Mouse (Mus musculus): Measurements from ENCODE around the gene Per1. TPM values are rescaled to one million over a fixed set of nuclear protein-coding genes. Genes with fewer than 3 reads are reported as not detected.

Gene Per1
- polyA plus RNA-seq, 1 experiment = 4.5 TPM

DNA sequence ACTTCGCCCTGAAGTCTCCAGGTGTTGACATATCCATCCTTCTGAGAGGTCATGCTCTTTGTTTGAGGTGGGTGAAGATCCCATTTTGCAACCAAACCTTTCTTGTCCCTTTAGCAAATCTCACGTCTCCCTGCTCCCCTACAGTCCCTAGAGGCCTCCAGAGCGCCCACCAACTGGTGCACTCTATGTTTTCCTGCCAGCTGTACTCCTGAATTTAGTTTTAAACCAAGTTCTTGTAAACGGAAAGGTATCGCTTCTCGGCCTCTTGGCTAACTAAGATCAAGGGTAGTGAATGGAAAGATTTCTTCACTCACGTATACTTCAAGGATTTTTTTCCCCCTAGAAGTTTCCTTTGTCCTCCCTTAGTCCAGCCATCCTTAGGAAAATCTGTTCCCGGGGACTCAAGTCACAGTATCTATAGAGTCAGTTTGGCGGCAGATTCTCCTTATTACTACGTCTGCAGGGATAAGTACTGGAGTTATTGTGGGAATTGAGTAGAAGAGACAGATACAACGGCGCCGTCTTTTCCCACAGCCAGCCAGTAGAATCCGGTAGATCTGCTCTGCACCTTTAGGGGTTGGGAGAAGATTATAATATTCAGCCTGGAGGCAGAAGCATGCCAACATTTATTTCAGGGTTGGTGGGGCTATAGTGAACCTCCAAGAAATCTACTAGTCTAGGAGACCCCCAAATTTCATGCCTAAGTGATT is 24.6 kb downstream of the Per1 start:
- TF ChIP-seq MYOD1 (IDR thresholded peaks at IDR 0.05; ENCODE audit: control insufficient read depth, insufficient read length, low read depth) = no peak
- TF ChIP-seq USF1 (IDR thresholded peaks at IDR 0.05; ENCODE audit: low read depth) = no peak
- TF ChIP-seq MYOG (IDR thresholded peaks at IDR 0.05; ENCODE audit: control insufficient read depth, extremely low read depth, insufficient read length) = no peak
- no peak overlapping the region for H3ac ChIP-seq (ENCODE audit: control insufficient read depth, insufficient read length, low read depth)
- no peaks in the 10 kb centered on the region for H3K79me2 ChIP-seq (ENCODE audit: control insufficient read depth, insufficient read depth)
- no peak overlapping the region for H3K4me3 ChIP-seq (ENCODE audit: insufficient read depth, poor library complexity, severe bottlenecking)
- no peaks in the 10 kb centered on the region for H3K36me3 ChIP-seq (ENCODE audit: control insufficient read depth, insufficient read depth)
- no peaks in the 10 kb centered on the region for H3K79me3 ChIP-seq (ENCODE audit: low read depth)
- no peaks in the 10 kb centered on the region for H3K27me3 ChIP-seq (ENCODE audit: control insufficient read depth, insufficient read depth, insufficient read length)

- TF ChIP-seq MYOD1 (IDR thresholded peaks at IDR 0.05; ENCODE audit: control insufficient read depth, insufficient read length, low read depth) (no peak), MYOG (IDR thresholded peaks at IDR 0.05; ENCODE audit: control insufficient read depth, extremely low read depth, insufficient read length) (no peak), CEBPB (IDR thresholded peaks at IDR 0.05; ENCODE audit: low read depth) (no peak), MAX (IDR thresholded peaks at IDR 0.05) (no peak), FOSL1 (IDR thresholded peaks at IDR 0.05; ENCODE audit: insufficient read depth, low read length, poor library complexity, severe bottlenecking) (no peak), USF1 (IDR thresholded peaks at IDR 0.05; ENCODE audit: low read depth) (no peak), CTCF (IDR thresholded peaks at IDR 0.05; ENCODE audit: control insufficient read depth, insufficient read depth, insufficient read length) (no peak)
- no peaks in the 10 kb centered on the region for H3K79me3 ChIP-seq (ENCODE audit: low read depth)
- no peaks in the 10 kb centered on the region for H3K79me2 ChIP-seq (ENCODE audit: control insufficient read depth, insufficient read depth)
- no peaks in the 10 kb centered on the region for H3K27me3 ChIP-seq (ENCODE audit: control insufficient read depth, insufficient read depth, insufficient read length)
- H3K36me3 ChIP-seq (ENCODE audit: control insufficient read depth, insufficient read depth) = no peaks in the 10 kb centered on the region
- H3ac ChIP-seq (ENCODE audit: control insufficient read depth, insufficient read length, low read depth) = peak within 1 kb of the TSS; percentile 72
- H3K4me3 ChIP-seq (ENCODE audit: insufficient read depth, poor library complexity, severe bottlenecking) = peak within 1 kb of the TSS; percentile 48
These were observed 25.4 kb downstream of the Per1 start, which contains the start of gene Hes7 for GRCm38 (mm10) chr11:69120221-69121000. Hes7 (plus strand) TSS chr11:69120404.

- peak overlapping the region; percentile 72 for H3ac ChIP-seq (ENCODE audit: control insufficient read depth, insufficient read length, low read depth)
- TF ChIP-seq MYOD1 (IDR thresholded peaks at IDR 0.05; ENCODE audit: control insufficient read depth, insufficient read length, low read depth) (no peak), USF1 (IDR thresholded peaks at IDR 0.05; ENCODE audit: low read depth) (no peak), MAX (IDR thresholded peaks at IDR 0.05) (no peak)
- H3K4me3 ChIP-seq (ENCODE audit: insufficient read depth, poor library complexity, severe bottlenecking) = peak overlapping the region; percentile 48
- no peaks in the 10 kb centered on the region for H3K36me3 ChIP-seq (ENCODE audit: control insufficient read depth, insufficient read depth)
- no peaks in the 10 kb centered on the region for H3K79me3 ChIP-seq (ENCODE audit: low read depth)
- no peaks in the 10 kb centered on the region for H3K79me2 ChIP-seq (ENCODE audit: control insufficient read depth, insufficient read depth)
- no peaks in the 10 kb centered on the region for H3K27me3 ChIP-seq (ENCODE audit: control insufficient read depth, insufficient read depth, insufficient read length)
These were observed 26.2 kb downstream of the Per1 start for GRCm38 (mm10) chr11:69121001-69121740.

GRCm38 (mm10) chr11:69121741-69122335 is 26.8 kb downstream of the Per1 start:
- H3ac ChIP-seq (ENCODE audit: control insufficient read depth, insufficient read length, low read depth) = peak overlapping the region; percentile 83
- H3K36me3 ChIP-seq (ENCODE audit: control insufficient read depth, insufficient read depth) = no peaks in the 10 kb centered on the region
- no peak for TF ChIP-seq MAX (IDR thresholded peaks at IDR 0.05)
- no peaks in the 10 kb centered on the region for H3K79me3 ChIP-seq (ENCODE audit: low read depth)
- H3K4me3 ChIP-seq (ENCODE audit: insufficient read depth, poor library complexity, severe bottlenecking) = peak overlapping the region; percentile 48
- H3K27me3 ChIP-seq (ENCODE audit: control insufficient read depth, insufficient read depth, insufficient read length) = no peaks in the 10 kb centered on the region
- H3K79me2 ChIP-seq (ENCODE audit: control insufficient read depth, insufficient read depth) = no peaks in the 10 kb centered on the region

GRCm38 (mm10) chr11:69122336-69122951 is 27.4 kb downstream of the Per1 start, which contains the start of gene 9130213A22Rik:
9130213A22Rik (minus strand) TSS chr11:69122589.
- no peaks in the 10 kb centered on the region for H3K27me3 ChIP-seq (ENCODE audit: control insufficient read depth, insufficient read depth, insufficient read length)
- H3K79me2 ChIP-seq (ENCODE audit: control insufficient read depth, insufficient read depth) = no peaks in the 10 kb centered on the region
- no peak for TF ChIP-seq CEBPB (IDR thresholded peaks at IDR 0.05; ENCODE audit: low read depth)
- no peak for TF ChIP-seq MAX (IDR thresholded peaks at IDR 0.05)
- no peak for TF ChIP-seq MYOG (IDR thresholded peaks at IDR 0.05; ENCODE audit: control insufficient read depth, extremely low read depth, insufficient read length)
- TF ChIP-seq CTCF (IDR thresholded peaks at IDR 0.05; ENCODE audit: control insufficient read depth, insufficient read depth, insufficient read length) = peak; percentile 98
- H3K4me3 ChIP-seq (ENCODE audit: insufficient read depth, poor library complexity, severe bottlenecking) = peak within 1 kb of the TSS; percentile 48
- H3K36me3 ChIP-seq (ENCODE audit: control insufficient read depth, insufficient read depth) = no peaks in the 10 kb centered on the region
- H3K79me3 ChIP-seq (ENCODE audit: low read depth) = no peaks in the 10 kb centered on the region
- peak within 1 kb of the TSS; percentile 83 for H3ac ChIP-seq (ENCODE audit: control insufficient read depth, insufficient read length, low read depth)

All from C2C12 (cell line).